In the genomic region with DNA sequence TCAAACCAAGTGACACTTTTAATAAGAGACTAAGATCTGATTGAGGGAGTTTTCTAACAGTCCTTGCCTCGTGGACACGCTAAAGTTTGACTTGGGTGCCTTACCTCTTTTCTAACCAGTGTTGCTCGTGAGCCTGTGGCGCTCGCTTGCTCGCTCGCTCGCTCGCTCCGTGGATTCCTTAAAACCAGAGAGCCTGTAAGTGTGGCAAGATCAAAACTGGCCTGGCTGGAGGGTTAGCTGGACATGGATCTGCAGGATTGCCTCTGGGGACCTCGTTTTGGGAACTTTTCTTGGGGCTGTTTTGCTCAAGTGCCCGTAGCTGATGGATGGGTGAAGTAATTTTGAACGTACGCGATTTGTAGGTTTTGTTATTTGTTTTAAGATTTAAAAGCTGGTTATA, we compare ENCODE assay signal across 24 mouse cellular contexts. TPM values are rescaled to one million over a fixed set of nuclear protein-coding genes. Genes with fewer than 3 reads are reported as not detected.
A peak's percentile ranks its signal among the peaks of the same experiment; 100 is the strongest.
DNase-seq lines count a peak whose midpoint lies in the region; ATAC-seq and TF ChIP-seq lines count a peak whose summit lies in the region.
"Had no signal": no experiment of that assay in that cellular context is flagged by ENCODE, and none has a peak within 500 bp of the region (broad histone marks: within the 10 kb centered on the region; RNA-seq: fewer than 3 reads in every experiment).

No protein-coding gene starts in this region.

- no peak for DNase-seq in layer of hippocampus, adult 2 months (ENCODE audit: low spot score in 2 of 2)
- no peak for DNase-seq in layer of hippocampus, adult 11-12 months (ENCODE audit: low spot score)
- DNase-seq in midbrain, embryonic 11.5 days (ENCODE audit: low spot score, missing footprints) = peak; percentile 84
- DNase-seq in limb, embryonic 10.5 days (ENCODE audit: low spot score) = peak; percentile 24
- no peak for DNase-seq in kidney, adult 9 months
- DNase-seq in layer of hippocampus, postnatal 25 days (ENCODE audit: extremely low spot score in 1 of 2, low spot score in 1 of 2) = no peak
- DNase-seq: adrenal gland, postnatal 14 days; cerebellum, postnatal 10 days; forebrain, postnatal 0 days; kidney, postnatal 4 days; layer of hippocampus, postnatal 36 days; left cerebral cortex, postnatal 4 days; right cerebral cortex, postnatal 14 days; spleen, adult 18-20 months; thymus, adult 18-20 months; thymus, postnatal 4 days had no signal

- H3K27me3 ChIP-seq in midbrain, embryonic 11.5 days (ENCODE audit: control insufficient read depth, insufficient read depth, low read length) = no peaks in the 10 kb centered on the region
- no peaks in the 10 kb centered on the region for H3K27me3 ChIP-seq in midbrain, embryonic 16.5 days (ENCODE audit: control insufficient read depth, insufficient read depth, low read depth, low read length)
- no peaks in the 10 kb centered on the region for H3K27me3 ChIP-seq in limb, embryonic 10.5 days (ENCODE audit: low read depth, poor library complexity, severe bottlenecking)
- H3K27me3 ChIP-seq: heart, embryonic 12.5 days; hindbrain, embryonic 13.5 days; intestine, embryonic 15.5 days; kidney, embryonic 15.5 days; neural tube, embryonic 12.5 days had no signal

- peaks cover 7% of the 10 kb centered on the region for H3K4me1 ChIP-seq in midbrain, embryonic 11.5 days (ENCODE audit: control insufficient read depth, insufficient read depth, low read length)
- H3K4me1 ChIP-seq in midbrain, embryonic 16.5 days (ENCODE audit: control insufficient read depth, insufficient read depth, low read length) = peaks cover 32% of the 10 kb centered on the region
- peaks cover 6% of the 10 kb centered on the region; the same call in 1 of the 2 replicates for H3K4me1 ChIP-seq in limb, embryonic 10.5 days

- no peak overlapping the region for H3K4me3 ChIP-seq in layer of hippocampus, adult 2 months
- H3K4me3 ChIP-seq in midbrain, embryonic 11.5 days (ENCODE audit: low read depth, low read length) = no peak overlapping the region
- H3K4me3 ChIP-seq in midbrain, embryonic 16.5 days (ENCODE audit: low read depth, low read length) = no peak overlapping the region
- no peak overlapping the region for H3K4me3 ChIP-seq in limb, embryonic 10.5 days
- H3K4me3 ChIP-seq: heart, embryonic 12.5 days; hindbrain, embryonic 13.5 days; intestine, embryonic 15.5 days; kidney, embryonic 15.5 days; neural tube, embryonic 12.5 days had no signal

- whole genome bisulfite sequencing in midbrain, embryonic 11.5 days = 91% methylated on average over 15 of the region's 15 CpGs
- WGBS in midbrain, embryonic 16.5 days = 85% methylated on average over 15 of the region's 15 CpGs
- WGBS in limb, embryonic 10.5 days = 94% methylated on average over 15 of the region's 15 CpGs

- no peak for TF ChIP-seq CTCF in layer of hippocampus, adult 2 months (conservative IDR thresholded peaks at IDR 0.05)

- no peak for ATAC-seq in midbrain, embryonic 11.5 days (ENCODE audit: low FRiP score)
- ATAC-seq in midbrain, embryonic 16.5 days = no peak
- ATAC-seq: activated CD4-positive, CD25-positive, alpha-beta regulatory T cell, adult 4 months; forebrain, postnatal 0 days; intestine, embryonic 15.5 days had no signal

- H3K9ac ChIP-seq in midbrain, embryonic 11.5 days (ENCODE audit: low read length) = no peak overlapping the region
- no peak overlapping the region for H3K9ac ChIP-seq in midbrain, embryonic 16.5 days (ENCODE audit: low read depth, low read length)
- H3K9ac ChIP-seq: forebrain, postnatal 0 days; heart, embryonic 12.5 days; hindbrain, embryonic 13.5 days; intestine, embryonic 15.5 days; kidney, embryonic 15.5 days; liver, embryonic 14.5 days; neural tube, embryonic 12.5 days had no signal

- no peak overlapping the region for H3K4me2 ChIP-seq in midbrain, embryonic 11.5 days
- H3K4me2 ChIP-seq in midbrain, embryonic 16.5 days (ENCODE audit: low read length) = no peak overlapping the region
- H3K4me2 ChIP-seq: heart, embryonic 12.5 days; hindbrain, embryonic 13.5 days; intestine, embryonic 15.5 days; kidney, embryonic 15.5 days; neural tube, embryonic 12.5 days had no signal

- H3K9me3 ChIP-seq in midbrain, embryonic 11.5 days (ENCODE audit: control insufficient read depth, low read length) = no peaks in the 10 kb centered on the region
- H3K9me3 ChIP-seq in midbrain, embryonic 16.5 days (replicated peaks; ENCODE audit: control insufficient read depth, low read length, poor library complexity, severe bottlenecking) = no peaks in the 10 kb centered on the region
- H3K9me3 ChIP-seq in limb, embryonic 10.5 days (replicated peaks) = no peaks in the 10 kb centered on the region
- H3K9me3 ChIP-seq: heart, embryonic 12.5 days; hindbrain, embryonic 13.5 days; intestine, embryonic 15.5 days; kidney, embryonic 15.5 days; neural tube, embryonic 12.5 days had no signal

- peak overlapping the region; percentile 43; the same call in 1 of the 2 replicates for H3K27ac ChIP-seq in layer of hippocampus, adult 2 months
- H3K27ac ChIP-seq in midbrain, embryonic 11.5 days (ENCODE audit: low read depth, low read length) = no peak overlapping the region
- no peak overlapping the region for H3K27ac ChIP-seq in midbrain, embryonic 16.5 days (ENCODE audit: low read length)
- H3K27ac ChIP-seq in limb, embryonic 10.5 days = no peak overlapping the region
- H3K27ac ChIP-seq: intestine, embryonic 15.5 days; kidney, embryonic 15.5 days; liver, embryonic 14.5 days; neural tube, embryonic 12.5 days had no signal

- H3K36me3 ChIP-seq in midbrain, embryonic 11.5 days (ENCODE audit: control insufficient read depth, insufficient read depth, low read length) = peaks cover 43% of the 10 kb centered on the region
- peaks cover 46% of the 10 kb centered on the region for H3K36me3 ChIP-seq in midbrain, embryonic 16.5 days (ENCODE audit: control insufficient read depth, insufficient read depth, low read length)
- peaks cover 84% of the 10 kb centered on the region for H3K36me3 ChIP-seq in limb, embryonic 10.5 days

RNA-seq across cellular contexts. Expression of a gene that starts 12.2 kb away (rescaled TPM):
- total RNA-seq in layer of hippocampus, adult 2 months (2021) = 100 to 1,000 TPM; 597 to 622 TPM
- polyA plus RNA-seq in midbrain, embryonic 11.5 days (2014; fragmentation: Nextera tagmentation; extraction: Ambion mirVana) = 353 and 358 TPM in 2 replicates
- 281 and 311 TPM in 2 replicates for polyA plus RNA-seq in midbrain, embryonic 16.5 days (2015; fragmentation: Nextera tagmentation; extraction: Ambion mirVana)
- polyA plus RNA-seq in limb, embryonic 10.5 days (2016; fragmentation: Nextera tagmentation; extraction: Ambion mirVana) = 324 and 335 TPM in 2 replicates
- 100 to 1,000 TPM; 642 to 712 TPM for total RNA-seq in layer of hippocampus, postnatal 25 days (2021)

RNA-seq across cellular contexts. Expression of a gene that starts 27.2 kb away (rescaled TPM):
- 1 to 10 TPM; 2.3 to 2.5 TPM for total RNA-seq in layer of hippocampus, adult 2 months (2021)
- polyA plus RNA-seq in midbrain, embryonic 11.5 days (2014; fragmentation: Nextera tagmentation; extraction: Ambion mirVana) = 0.06 TPM in 1 of 2 replicates, not detected in the other
- polyA plus RNA-seq in midbrain, embryonic 16.5 days (2015; fragmentation: Nextera tagmentation; extraction: Ambion mirVana) = 0.18 and 0.19 TPM in 2 replicates
- polyA plus RNA-seq in limb, embryonic 10.5 days (2016; fragmentation: Nextera tagmentation; extraction: Ambion mirVana) = 0.08 and 0.11 TPM in 2 replicates
- 1 to 10 TPM; 2.8 to 2.9 TPM for total RNA-seq in layer of hippocampus, postnatal 25 days (2021)

Comparison
In these comparisons a context has a peak if more than half of its experiments do, and no peak if none do; other contexts are left out.
1. DNase-seq: peak in midbrain, embryonic 11.5 days (single experiment) and limb, embryonic 10.5 days (single experiment); none in layer of hippocampus, adult 2 months (0 of 2), layer of hippocampus, adult 11-12 months (single experiment), kidney, adult 9 months (single experiment) and layer of hippocampus, postnatal 25 days (0 of 2).